Mouse (Mus musculus) forebrain, embryonic 13.5 days (tissue): ENCODE measurements around the gene Leng8. TPM values are rescaled to one million over a fixed set of nuclear protein-coding genes. Genes with fewer than 3 reads are reported as not detected.
A peak's percentile ranks its signal among the peaks of the same experiment; 100 is the strongest.

Experiments
- ATAC-seq: fragments of 200-750 bp; cut with Nextera tagmentation; 2 replicates; pipeline ENCODE4 v1.8.0; 2017
- H3K27ac ChIP-seq: fragments of 300-500 bp; sonication (generic); 2 replicates; pipeline ENCODE4 v1.5.1; 2015; ENCODE audit warnings: inconsistent platforms, mild to moderate bottlenecking, moderate library complexity
- H3K27me3 ChIP-seq: fragments of 300-500 bp; sonication (generic); 2 replicates; pipeline ENCODE4 v1.6.1; 2015; ENCODE audit warnings: mild to moderate bottlenecking, inconsistent platforms
- H3K36me3 ChIP-seq: fragments of 300-500 bp; sonication (generic); 2 replicates; pipeline ENCODE4 v1.6.1; 2015; ENCODE audit warnings: mild to moderate bottlenecking, inconsistent platforms; ENCODE audit not compliant: poor library complexity, severe bottlenecking
- H3K4me1 ChIP-seq: fragments of 300-500 bp; sonication (generic); 2 replicates; pipeline ENCODE4 v1.6.1; 2015; ENCODE audit warnings: inconsistent platforms
- H3K4me2 ChIP-seq: fragments of 300-500 bp; sonication (generic); 2 replicates; pipeline ENCODE4 v1.6.1; 2015; ENCODE audit warnings: inconsistent platforms, mild to moderate bottlenecking, moderate library complexity
- H3K4me3 ChIP-seq: fragments of 300-500 bp; sonication (generic); 2 replicates; pipeline ENCODE4 v1.5.1; 2015; ENCODE audit warnings: mild to moderate bottlenecking, inconsistent platforms
- H3K9ac ChIP-seq: fragments of 300-500 bp; sonication (generic); 2 replicates; pipeline ENCODE4 v1.6.1; 2015; ENCODE audit warnings: mild to moderate bottlenecking, inconsistent platforms
- H3K9me3 ChIP-seq: fragments of 300-500 bp; sonication (generic); replicated peaks from 2 replicates; pipeline ENCODE4 v1.6.1; 2016; ENCODE audit warnings: inconsistent platforms
- WGBS: fragments of 180-500 bp; shearing (Covaris S2); methylation state at CpG from one replicate; pipeline ENCODE4 v1.1.7; 2015; 5-methylcytosine and 5-hydroxymethylcytosine counted together
- polyA plus RNA-seq: library from polyadenylated mRNA; unstranded; fragments of >200 nt; fragmentation: Nextera tagmentation; extraction: Ambion mirVana; gene quantifications from 2 replicates; pipeline ENCODE4 v1.2.1, GENCODE M21; 2015

The Leng8 gene
- polyA plus RNA-seq, 1 experiment from 2014 or later, result 61.3 TPM

DNA sequence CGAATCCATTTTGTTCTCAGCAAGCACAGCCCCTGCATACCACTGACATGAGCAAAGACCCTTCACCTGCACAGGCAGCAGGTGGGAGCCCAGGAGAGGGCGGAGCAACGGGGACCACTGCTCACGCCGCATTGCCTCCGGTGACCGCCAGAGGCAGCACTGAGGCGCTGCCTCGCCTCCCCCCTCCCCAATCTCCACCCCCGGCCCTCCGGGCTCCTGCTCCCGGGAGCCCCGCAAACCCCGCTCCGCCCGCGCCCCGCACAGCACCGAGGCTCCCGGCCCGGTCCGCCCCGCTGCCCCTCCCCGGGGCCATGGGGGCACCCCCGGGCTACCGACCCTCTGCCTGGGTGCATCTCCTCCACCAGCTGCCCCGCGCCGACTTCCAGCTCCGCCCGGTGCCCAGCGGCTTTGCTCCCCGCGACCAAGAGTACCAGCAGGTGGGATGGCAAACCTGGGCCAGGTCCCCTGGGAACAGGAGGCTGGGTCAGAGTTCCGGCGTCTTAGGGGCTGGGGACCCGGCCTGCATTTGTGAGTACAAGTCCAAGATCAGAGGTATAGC lies 17.4 kb upstream of the Leng8 start, which contains the start of gene Ttyh1:
Gene Ttyh1 (plus strand): TSS at position 65 of the 559 bp plus-strand sequence.
- Histone ChIP-seq H3K4me2 (peak within 1 kb of the TSS; percentile 77), H3K4me1 (peaks cover 52% of the 10 kb centered on the region), H3K9me3 (no peaks in the 10 kb centered on the region), H3K27ac (peak within 1 kb of the TSS; percentile 96), H3K27me3 (no peaks in the 10 kb centered on the region), H3K9ac (peak within 1 kb of the TSS; percentile 94), H3K36me3 (no peaks in the 10 kb centered on the region), H3K4me3 (peak within 1 kb of the TSS; percentile 81)
- under 1% methylated on average over 30 of the region's 37 CpGs for WGBS
- ATAC-seq, result peak; percentile 5; the same call in 1 of the 2 replicates

DNA sequence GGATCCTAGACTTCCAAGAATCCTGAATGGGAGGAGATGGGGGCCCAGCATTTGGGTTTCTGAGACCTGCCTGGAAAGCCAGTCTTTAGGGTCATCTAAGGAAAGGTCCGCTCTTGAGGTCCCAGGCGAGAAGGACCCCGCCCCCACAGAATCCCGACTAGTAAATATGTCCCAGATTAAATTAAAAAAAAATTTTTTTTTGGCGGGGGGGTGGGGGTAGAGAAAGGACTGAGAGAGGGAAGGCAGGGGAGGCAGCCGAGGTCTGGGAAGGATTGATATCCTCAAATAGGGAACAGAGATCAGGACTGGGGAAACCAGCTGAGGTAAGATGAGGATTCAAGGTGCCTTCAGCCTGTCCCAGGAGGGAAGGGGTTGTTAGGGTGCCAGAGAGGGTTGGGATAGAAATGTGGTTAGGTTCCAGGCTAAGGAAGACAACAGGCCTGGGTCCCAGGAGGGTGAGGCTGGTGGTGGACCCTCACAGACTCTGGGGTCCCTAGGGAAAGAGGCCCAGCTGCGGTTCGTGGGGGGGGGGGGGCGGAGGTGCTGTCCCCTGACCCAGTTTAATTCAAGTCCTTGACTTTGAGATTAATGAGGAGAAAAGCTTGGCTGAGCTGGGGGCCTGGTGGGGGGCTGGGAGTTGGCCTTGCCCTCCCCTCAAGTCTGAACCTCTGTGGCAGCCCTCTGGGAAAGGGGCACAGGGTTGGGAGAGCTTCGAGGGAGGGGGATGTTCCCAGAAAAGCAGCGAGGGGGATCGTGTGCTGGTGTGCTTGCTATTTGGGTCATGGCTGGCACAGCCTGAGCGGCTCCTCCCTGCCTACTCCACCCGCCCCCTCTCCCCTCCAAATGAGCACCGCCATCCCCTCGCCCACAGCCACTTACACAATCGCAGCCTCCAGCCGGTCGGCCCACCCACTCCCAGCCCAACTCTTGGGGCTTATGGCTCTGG lies 16.6 kb upstream of the Leng8 start:
- peak; percentile 2 for ATAC-seq
- Histone ChIP-seq H3K4me2 (peak overlapping the region; percentile 77), H3K27ac (peak overlapping the region; percentile 96), H3K9ac (peak overlapping the region; percentile 94), H3K4me1 (peaks cover 61% of the 10 kb centered on the region), H3K9me3 (no peaks in the 10 kb centered on the region), H3K4me3 (peak overlapping the region; percentile 81), H3K36me3 (peaks cover under 1% of the 10 kb centered on the region; the same call in 1 of the 2 replicates), H3K27me3 (no peaks in the 10 kb centered on the region)
- WGBS, result 6% methylated on average over 16 of the region's 19 CpGs

DNA sequence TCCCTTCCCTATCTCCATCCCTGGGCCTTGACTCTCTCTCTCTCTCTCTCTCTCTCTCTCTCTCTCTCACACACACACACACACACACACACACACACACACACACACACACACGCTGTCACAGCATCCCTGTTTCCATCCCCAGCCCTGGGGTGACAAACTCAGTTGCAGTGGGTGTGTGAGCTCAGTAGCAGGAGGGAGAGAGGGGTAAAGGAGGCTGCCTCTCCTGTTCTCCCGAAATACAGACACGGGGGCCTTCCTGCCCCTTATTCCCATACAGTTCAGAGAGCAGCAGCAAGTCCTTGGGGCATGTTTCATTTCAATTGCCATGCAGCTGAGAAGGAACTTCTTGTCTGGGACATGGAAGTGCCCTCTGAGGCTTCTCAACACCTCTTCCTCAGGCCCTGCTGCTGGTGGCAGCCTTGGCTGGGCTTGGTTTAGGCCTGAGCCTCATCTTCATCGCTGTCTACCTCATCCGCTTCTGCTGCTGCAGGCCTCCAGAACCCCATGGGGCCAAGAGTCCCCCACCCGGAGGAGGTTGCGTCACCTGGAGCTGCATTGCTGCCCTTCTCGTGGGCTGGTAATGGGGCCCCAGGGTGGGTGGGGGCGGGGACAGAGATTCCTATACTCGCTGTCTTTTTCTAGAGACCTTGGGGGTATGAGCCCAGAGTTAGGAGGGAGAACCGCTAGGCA lies 14.6 kb upstream of the Leng8 start:
- 29% methylated on average over 11 of the region's 11 CpGs for WGBS
- Histone ChIP-seq H3K4me1 (peaks cover 75% of the 10 kb centered on the region), H3K4me3 (peak overlapping the region; percentile 81), H3K27ac (peak overlapping the region; percentile 96), H3K9me3 (no peaks in the 10 kb centered on the region), H3K36me3 (peaks cover 20% of the 10 kb centered on the region), H3K27me3 (no peaks in the 10 kb centered on the region), H3K4me2 (peak overlapping the region; percentile 77), H3K9ac (peak overlapping the region; percentile 94)
- no peak for ATAC-seq

DNA sequence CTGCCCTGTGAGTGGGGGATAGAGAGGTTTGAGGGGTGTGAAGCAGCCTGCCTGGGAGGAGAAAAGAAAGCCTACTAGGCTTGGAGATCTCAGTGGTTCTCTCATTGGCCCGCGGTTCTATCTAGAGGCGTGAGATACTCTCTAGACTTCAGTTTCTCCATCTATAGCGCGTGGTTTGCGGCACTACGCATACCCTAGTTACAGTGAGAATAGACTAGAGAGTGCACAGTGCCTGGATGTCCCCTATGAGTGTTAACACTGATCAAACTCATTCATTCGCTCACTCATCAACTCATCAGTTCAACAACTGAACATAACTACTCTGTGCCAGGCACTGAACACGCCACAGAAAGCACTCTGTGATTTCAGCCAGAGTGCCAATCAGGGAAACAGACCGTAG lies 14.1 kb upstream of the Leng8 start:
- ATAC-seq, result no peak
- Histone ChIP-seq H3K4me3 (peak overlapping the region; percentile 81), H3K36me3 (peaks cover 26% of the 10 kb centered on the region), H3K27me3 (no peaks in the 10 kb centered on the region), H3K27ac (peak overlapping the region; percentile 96), H3K4me2 (peak overlapping the region; percentile 77), H3K9me3 (no peaks in the 10 kb centered on the region), H3K4me1 (peaks cover 72% of the 10 kb centered on the region), H3K9ac (peak overlapping the region; percentile 94)
- 57% methylated on average over 10 of the region's 10 CpGs for WGBS

DNA sequence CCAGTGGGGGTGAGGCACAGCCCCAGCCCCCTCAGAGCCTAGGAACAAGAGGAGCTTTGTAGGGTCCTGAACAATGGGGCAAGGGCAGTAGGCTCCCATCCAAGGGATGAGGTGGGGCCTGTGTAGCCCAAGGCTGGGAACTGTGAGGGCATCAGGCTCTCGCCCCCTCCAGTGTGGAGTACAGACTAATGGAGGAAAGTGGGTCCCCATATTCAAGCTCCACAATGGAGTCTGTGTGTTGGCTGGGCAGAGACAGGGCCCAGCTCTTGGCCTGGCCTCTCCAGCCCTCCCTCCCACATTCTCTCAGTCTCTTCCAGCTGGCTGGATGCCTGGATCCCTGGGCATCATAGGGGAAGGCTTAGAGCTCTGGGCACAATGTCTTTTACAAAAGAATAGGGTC lies 13.1 kb upstream of the Leng8 start:
- Histone ChIP-seq H3K4me3 (peak overlapping the region; percentile 25), H3K4me1 (peaks cover 73% of the 10 kb centered on the region), H3K27ac (peak overlapping the region; percentile 96), H3K36me3 (peaks cover 35% of the 10 kb centered on the region), H3K4me2 (peak overlapping the region; percentile 77), H3K9ac (peak overlapping the region; percentile 94; the same call in 1 of the 2 replicates), H3K9me3 (no peaks in the 10 kb centered on the region), H3K27me3 (no peaks in the 10 kb centered on the region)
- peak; percentile 83 for ATAC-seq
- WGBS, result 0% methylated on average over 1 of the region's 1 CpGs

DNA sequence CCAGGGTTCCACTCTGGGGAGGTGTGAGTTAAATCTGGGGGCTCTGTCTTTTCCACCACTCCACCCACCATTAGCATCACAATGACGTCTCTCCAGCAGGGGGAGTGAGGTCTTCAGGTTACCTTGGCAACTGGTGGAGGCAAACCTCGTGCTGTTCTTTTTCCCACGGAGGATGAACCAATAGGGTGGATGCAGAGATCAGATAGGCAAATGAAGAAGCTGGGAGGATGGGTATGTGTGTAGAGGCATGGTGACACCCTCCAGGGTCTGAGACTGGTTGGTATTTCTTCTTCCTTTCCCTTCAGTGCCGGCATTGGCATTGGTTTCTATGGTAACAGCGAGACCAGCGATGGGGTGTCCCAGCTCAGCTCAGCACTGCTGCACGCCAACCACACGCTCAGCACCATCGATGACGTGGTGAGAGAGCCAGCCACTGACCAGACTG lies 12.5 kb upstream of the Leng8 start:
- Histone ChIP-seq H3K4me3 (peak overlapping the region; percentile 25), H3K9me3 (no peaks in the 10 kb centered on the region), H3K4me1 (peaks cover 74% of the 10 kb centered on the region), H3K4me2 (peak overlapping the region; percentile 77), H3K27ac (peak overlapping the region; percentile 96), H3K36me3 (peaks cover 41% of the 10 kb centered on the region), H3K9ac (peak overlapping the region; percentile 94), H3K27me3 (no peaks in the 10 kb centered on the region)
- peak; percentile 84 for ATAC-seq
- 0% methylated on average over 10 of the region's 10 CpGs for WGBS

DNA sequence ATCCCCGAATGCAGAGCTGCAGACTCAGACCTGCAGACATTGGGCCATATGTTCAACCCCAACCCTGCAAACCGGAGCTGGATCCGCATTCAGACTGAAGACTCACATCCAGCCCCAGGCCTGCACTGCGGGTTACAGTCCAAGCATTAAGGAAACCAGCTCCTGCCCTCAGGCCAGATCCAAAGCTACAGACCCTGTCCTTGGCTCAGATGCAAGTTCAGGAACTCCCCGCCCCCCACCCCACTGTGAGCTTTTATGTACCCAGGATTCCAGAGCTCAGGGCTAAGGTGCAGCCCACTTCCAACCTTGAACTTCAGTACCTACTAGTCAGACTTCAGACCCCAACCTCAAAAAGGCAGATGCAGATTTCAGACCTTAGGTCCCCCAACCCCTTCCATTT lies 12.0 kb upstream of the Leng8 start:
- Histone ChIP-seq H3K4me3 (peak overlapping the region; percentile 25), H3K36me3 (peaks cover 46% of the 10 kb centered on the region), H3K9ac (peak overlapping the region; percentile 47), H3K27ac (peak overlapping the region; percentile 96), H3K4me2 (peak overlapping the region; percentile 77), H3K27me3 (no peaks in the 10 kb centered on the region), H3K4me1 (peaks cover 79% of the 10 kb centered on the region), H3K9me3 (no peaks in the 10 kb centered on the region)
- WGBS, result 7% methylated on average over 5 of the region's 5 CpGs
- no peak; the same call in 1 of the 2 replicates for ATAC-seq

DNA sequence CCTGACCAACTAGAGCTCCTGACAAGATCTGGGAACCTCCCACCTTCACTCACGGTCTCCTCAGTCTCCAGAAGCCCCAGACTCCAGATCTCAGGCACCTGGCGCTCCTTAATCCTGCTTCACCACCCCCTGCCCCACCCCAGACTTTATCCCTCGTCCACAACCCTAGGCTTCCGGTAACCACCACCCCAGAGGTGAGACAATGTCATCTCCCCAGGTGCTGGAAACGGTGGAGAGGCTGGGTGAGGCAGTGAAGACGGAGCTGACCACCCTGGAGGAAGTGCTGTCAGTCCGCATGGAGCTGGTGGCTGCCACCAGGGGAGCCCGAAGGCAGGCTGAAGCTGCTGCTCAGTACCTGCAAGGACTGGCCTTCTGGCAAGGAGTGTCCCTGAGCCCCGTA lies 11.5 kb upstream of the Leng8 start:
- no peak for ATAC-seq
- Histone ChIP-seq H3K4me1 (peaks cover 80% of the 10 kb centered on the region), H3K9ac (peak overlapping the region; percentile 47), H3K36me3 (peaks cover 49% of the 10 kb centered on the region), H3K27me3 (no peaks in the 10 kb centered on the region), H3K27ac (peak overlapping the region; percentile 96), H3K4me3 (peak overlapping the region; percentile 25; the same call in 1 of the 2 replicates), H3K9me3 (no peaks in the 10 kb centered on the region), H3K4me2 (peak overlapping the region; percentile 77)
- 34% methylated on average over 9 of the region's 9 CpGs for WGBS

DNA sequence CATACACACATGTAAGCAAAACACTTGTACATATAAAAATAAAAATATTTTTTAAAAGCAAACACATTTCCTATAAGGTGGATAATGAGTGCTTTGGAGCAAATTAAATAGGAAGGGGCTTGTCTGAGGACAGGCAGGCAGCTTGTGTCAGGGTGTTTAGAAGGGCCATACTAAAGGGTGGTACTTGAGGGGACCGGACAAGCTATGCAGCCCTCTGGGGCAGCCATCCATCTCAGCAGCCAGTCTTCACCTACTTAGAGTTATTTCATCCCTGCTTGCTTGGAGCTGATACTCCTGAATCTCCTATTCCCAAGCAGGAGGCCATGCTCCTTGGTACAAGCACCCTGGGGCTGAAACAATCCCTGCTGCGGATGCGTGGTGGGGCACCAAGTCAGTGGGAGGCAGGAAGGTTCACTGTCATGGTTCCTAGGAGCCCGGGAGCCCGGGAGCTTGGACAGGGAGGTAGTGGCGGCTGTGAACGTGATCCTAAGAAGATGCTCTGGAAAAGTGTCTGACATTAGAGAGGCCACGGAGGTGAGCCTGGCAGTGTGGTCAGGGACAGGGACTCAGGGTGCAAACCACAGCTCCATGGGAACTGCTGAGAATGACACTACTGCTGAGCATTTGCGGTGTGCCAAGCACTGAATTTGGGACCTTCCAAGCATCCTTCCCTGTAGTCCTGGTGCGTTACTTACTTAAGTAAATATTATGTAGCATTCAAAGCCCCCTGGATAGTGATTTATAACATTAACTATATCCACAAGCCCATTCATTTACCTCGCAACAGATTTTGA lies 9.7 kb upstream of the Leng8 start:
- H3K4me2 ChIP-seq, result no peak overlapping the region
- H3K27ac ChIP-seq, result no peak overlapping the region
- peaks cover 80% of the 10 kb centered on the region for H3K4me1 ChIP-seq
- peaks cover 61% of the 10 kb centered on the region for H3K36me3 ChIP-seq
- H3K9ac ChIP-seq, result peak overlapping the region; percentile 1; the same call in 1 of the 2 replicates
- no peak for ATAC-seq
- 92% methylated on average over 11 of the region's 11 CpGs for WGBS
- H3K9me3 ChIP-seq, result no peaks in the 10 kb centered on the region
- H3K4me3 ChIP-seq, result no peak overlapping the region
- no peaks in the 10 kb centered on the region for H3K27me3 ChIP-seq

DNA sequence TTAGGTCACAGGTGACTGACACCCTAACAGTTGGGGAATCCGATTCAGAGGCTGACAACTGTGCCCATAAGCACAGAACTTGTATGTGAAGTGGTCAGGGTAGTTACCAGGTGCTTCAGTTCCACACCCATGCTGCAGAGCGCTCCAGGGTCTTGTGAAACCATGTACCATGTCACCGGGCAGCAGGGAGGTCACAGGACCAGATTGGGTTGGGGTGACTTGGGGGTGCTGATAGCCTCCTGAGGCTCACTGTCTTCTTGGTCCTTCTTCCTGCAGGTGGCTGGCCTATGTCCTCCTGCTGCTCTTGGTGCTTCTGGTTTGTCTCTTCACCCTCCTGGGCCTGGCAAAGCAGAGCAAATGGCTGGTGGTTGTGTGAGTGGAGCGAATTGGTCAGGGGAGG lies 8.9 kb upstream of the Leng8 start:
- WGBS, result 89% methylated on average over 4 of the region's 4 CpGs
- Histone ChIP-seq H3K4me2 (no peak overlapping the region), H3K36me3 (peaks cover 68% of the 10 kb centered on the region), H3K4me3 (no peak overlapping the region), H3K27me3 (no peaks in the 10 kb centered on the region), H3K9me3 (no peaks in the 10 kb centered on the region), H3K9ac (no peak overlapping the region), H3K4me1 (peaks cover 80% of the 10 kb centered on the region), H3K27ac (no peak overlapping the region)
- ATAC-seq, result no peak

DNA sequence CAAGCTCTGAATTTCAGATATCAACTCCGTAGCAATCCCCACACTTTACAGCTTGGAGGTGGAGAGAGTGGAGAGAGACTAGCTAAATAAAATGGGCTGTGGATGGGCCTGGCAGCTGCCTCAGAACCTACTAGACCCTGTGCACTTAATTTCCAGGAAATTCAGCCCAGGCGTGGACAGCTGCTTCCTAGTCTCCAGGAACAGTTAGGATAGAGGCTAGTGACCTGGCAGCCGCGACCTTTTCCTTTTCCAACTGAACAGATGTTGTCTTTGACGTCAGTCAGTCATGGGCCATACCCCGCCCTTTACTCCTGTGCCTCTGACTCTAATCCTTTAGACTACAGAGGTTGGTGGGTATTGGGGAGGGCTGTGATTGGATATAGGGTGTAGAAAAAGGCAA lies 8.0 kb upstream of the Leng8 start:
- peaks cover 78% of the 10 kb centered on the region for H3K36me3 ChIP-seq
- H3K27ac ChIP-seq, result peak overlapping the region; percentile 86
- WGBS, result 71% methylated on average over 6 of the region's 6 CpGs
- H3K4me2 ChIP-seq, result no peak overlapping the region
- ATAC-seq, result no peak
- H3K9me3 ChIP-seq, result no peaks in the 10 kb centered on the region
- H3K4me3 ChIP-seq, result no peak overlapping the region
- 0 out of 2 replicates have a peak overlapping the region, but pooled peaks have one; percentile 37 for H3K9ac ChIP-seq
- no peaks in the 10 kb centered on the region for H3K27me3 ChIP-seq
- peaks cover 74% of the 10 kb centered on the region for H3K4me1 ChIP-seq
